Comparison of ENCODE assay signal across 24 mouse cellular contexts in the genomic region with DNA sequence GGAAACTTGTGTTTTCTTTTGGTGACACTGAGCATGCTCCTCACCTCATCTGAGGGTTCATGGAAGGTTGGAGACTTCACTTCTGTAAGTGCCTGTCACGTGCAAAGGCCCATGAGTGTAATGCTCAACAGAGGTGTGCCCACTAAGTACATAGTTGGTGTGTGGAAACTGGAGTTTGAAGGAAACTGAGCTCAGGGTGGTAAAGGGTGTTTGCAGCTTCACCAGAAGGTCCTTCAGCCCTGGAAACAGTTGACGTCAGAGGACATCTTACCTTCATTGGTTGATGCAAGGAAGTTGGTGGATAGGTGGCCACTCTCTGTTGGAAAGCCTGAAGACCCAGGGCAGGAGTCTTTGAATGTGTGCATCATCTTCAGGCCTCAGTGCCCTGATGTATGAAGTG.
"Had no signal": no experiment of that assay in that cellular context is flagged by ENCODE, and none has a peak within 500 bp of the region (broad histone marks: within the 10 kb centered on the region; RNA-seq: fewer than 3 reads in every experiment).

No protein-coding gene starts in this region.

- H3K9me3 ChIP-seq: heart, embryonic 13.5 days; heart, embryonic 15.5 days; intestine, embryonic 15.5 days; limb, embryonic 10.5 days; limb, embryonic 12.5 days had no signal

- H3K9ac ChIP-seq: forebrain, postnatal 0 days; heart, embryonic 13.5 days; heart, embryonic 15.5 days; hindbrain, embryonic 14.5 days; intestine, embryonic 15.5 days; limb, embryonic 12.5 days had no signal

- DNase-seq: forebrain, postnatal 0 days; gastrocnemius, postnatal 14 days; gastrocnemius, postnatal 36 days; heart, adult 11 months; heart, adult 2 months; heart, postnatal 14 days; heart, postnatal 36 days; kidney, adult 18-20 months; kidney, adult 8-10 months; kidney, postnatal 10 days; kidney, postnatal 25 days; kidney, postnatal 4 days had no signal

- H3K36me3 ChIP-seq: heart, embryonic 13.5 days; heart, embryonic 15.5 days; intestine, embryonic 15.5 days; limb, embryonic 10.5 days; limb, embryonic 12.5 days had no signal

- H3K27ac ChIP-seq: heart, adult 2 months; heart, embryonic 13.5 days; heart, embryonic 15.5 days; hindbrain, embryonic 14.5 days; intestine, embryonic 15.5 days; layer of hippocampus, adult 2 months; left cerebral cortex, adult 2 months; limb, embryonic 10.5 days; limb, embryonic 12.5 days had no signal

- H3K27me3 ChIP-seq: heart, embryonic 15.5 days; intestine, embryonic 15.5 days had no signal

- H3K4me1 ChIP-seq: heart, embryonic 13.5 days; heart, embryonic 15.5 days; intestine, embryonic 15.5 days; limb, embryonic 12.5 days had no signal

- ATAC-seq: forebrain, postnatal 0 days; hindbrain, embryonic 16.5 days; inflammation-experienced regulatory T-cells, adult 6 months; intestine, embryonic 15.5 days; intestine, postnatal 0 days had no signal

- H3K4me2 ChIP-seq: heart, embryonic 11.5 days; heart, embryonic 13.5 days; heart, embryonic 15.5 days; hindbrain, embryonic 14.5 days; intestine, embryonic 15.5 days; limb, embryonic 12.5 days had no signal

- H3K4me3 ChIP-seq: heart, adult 2 months; heart, embryonic 13.5 days; heart, embryonic 15.5 days; intestine, embryonic 15.5 days; layer of hippocampus, adult 2 months; left cerebral cortex, adult 2 months; limb, embryonic 10.5 days; limb, embryonic 12.5 days had no signal
